Mouse (Mus musculus) left cerebral cortex, postnatal 14 days (tissue): ENCODE data around the gene Zfhx3. TPM values are rescaled to one million over a fixed set of nuclear protein-coding genes. Genes with fewer than 3 reads are reported as not detected.

Source experiments
- DNase-seq, 2 experiments: peaks; one replicate each; pipeline ENCODE4 v3.0.0; 2021 to 2022; ENCODE audit warnings: low spot score in 2 of 2, mixed read lengths in 1 of 2
- intact Hi-C: fragments of 180-260 bp; cut with DNase I; formaldehyde crosslinking; loops from one replicate; pipeline ENCODE4 v1.15.1; 2025
- total RNA-seq, 2 experiments: library from RNA; stranded (reverse); gene quantifications; 2 replicates each; pipeline ENCODE4 v1.2.3; 2021

Zfhx3 gene
- total RNA-seq, 2 experiments from 2014 or later, result 4.1 to 4.2 TPM

DNA sequence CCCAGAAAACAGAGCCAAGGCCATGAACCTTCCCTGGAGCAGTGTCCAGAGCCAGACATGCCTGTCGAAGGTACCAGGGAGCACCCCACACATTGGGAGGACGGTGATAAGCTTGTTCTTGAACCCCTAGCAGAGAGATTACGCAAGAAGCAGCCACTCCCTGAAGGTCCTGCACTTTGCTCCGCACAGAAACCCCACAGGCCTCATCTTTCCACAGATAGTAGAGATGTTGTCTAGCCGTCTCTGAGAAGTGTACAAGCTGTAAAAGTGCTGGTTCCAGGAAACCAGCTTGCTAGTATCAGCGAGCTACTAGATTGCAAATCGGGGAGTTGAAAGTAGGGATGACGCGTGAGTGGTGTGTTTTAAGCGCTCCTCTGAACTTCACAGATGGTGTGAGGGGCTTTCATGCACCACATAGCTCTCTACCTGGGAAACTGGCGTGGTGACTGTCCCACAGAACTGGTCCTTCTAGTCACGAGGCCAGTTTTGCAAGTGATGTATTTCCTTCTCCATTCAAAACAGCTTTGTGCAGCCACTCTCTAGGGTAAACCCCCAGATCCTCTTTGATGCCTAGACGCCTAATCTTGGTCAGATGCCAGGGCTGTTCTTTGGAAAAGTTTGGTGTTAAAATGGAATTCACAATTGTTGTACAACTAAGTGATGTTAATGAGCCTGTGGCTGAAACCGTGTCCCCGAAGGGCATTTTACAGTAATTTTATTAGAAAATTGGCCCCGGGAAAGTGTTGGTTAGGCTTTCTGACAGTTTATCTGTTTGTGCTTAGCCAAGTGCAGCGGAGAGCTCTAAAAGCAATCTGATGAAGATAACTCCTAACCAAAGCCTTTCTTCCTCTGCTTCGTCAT lies 993.6 kb downstream of the Zfhx3 start:
- intact Hi-C loops, result no loop called here
- no peak for DNase-seq

DNA sequence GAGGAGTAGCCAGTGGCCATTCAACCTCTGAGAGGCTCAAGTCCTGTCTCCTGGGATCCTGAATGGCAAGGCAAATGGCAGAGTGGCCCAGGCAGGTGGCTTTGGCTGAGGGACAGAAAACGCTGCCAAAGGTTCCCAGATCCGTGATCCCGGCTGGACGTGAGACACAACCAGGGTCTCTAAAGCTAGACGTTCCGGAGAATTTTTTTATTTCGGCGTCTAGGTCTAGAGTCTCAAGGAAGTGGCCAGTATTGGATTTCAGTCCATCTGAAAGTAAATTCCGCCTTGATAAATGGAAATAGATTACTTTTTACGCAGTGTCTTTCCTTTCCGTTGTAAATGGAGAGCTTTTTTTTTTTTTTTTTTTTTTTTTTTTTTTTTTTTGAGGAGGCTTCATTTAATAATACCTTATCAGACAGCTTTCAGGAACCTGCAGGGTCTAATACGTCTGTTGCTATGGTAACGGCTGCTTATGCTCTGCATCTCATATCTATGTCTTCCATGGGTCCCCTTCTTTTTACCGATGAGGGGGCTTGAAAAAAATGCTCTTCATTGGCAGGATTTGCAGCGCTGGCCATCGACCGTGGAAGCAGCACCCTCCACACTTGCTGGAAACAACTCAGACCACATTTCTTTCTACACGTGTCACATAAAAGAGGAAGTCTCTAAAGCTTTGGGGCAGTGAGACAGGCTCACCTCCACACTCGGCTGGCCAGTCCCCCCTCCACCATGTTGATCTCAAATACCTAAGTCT lies 994.4 kb downstream of the Zfhx3 start:
- no peak for DNase-seq
- intact Hi-C loops, result no loop called here

GRCm38 (mm10) chr8:108937904-108938455 lies 995.5 kb downstream of the Zfhx3 start:
- intact Hi-C loops, result no loop called here
- no peak for DNase-seq

- intact Hi-C loops, result no loop called here
- DNase-seq, result no peak
These were observed 1000.2 kb downstream of the Zfhx3 start for GRCm38 (mm10) chr8:108942686-108943085.

DNA sequence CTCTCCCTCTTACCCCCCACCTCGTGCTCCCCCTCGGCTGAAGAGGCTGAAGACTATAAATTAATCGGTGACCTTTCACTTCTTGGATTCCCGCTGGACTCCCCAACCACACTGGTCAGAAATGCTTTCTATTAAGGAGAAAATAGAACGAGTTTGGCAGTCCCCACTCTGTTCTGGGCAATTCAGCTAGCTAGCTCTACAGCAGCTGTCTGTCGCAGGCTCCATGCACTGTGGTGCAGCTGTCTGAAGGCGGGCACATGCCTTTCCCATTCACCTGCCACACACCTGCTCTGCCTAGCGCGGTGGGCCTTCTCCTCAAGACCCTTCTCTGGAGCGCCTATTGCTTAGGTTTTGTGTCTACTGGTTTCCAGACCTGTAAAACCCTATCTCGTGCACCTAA lies 1000.7 kb downstream of the Zfhx3 start:
- DNase-seq, result no peak
- intact Hi-C loops, result no loop called here

- intact Hi-C loops, result no loop called here
- DNase-seq, result no peak
These were observed 1001.9 kb downstream of the Zfhx3 start for GRCm38 (mm10) chr8:108944312-108944711.

DNA sequence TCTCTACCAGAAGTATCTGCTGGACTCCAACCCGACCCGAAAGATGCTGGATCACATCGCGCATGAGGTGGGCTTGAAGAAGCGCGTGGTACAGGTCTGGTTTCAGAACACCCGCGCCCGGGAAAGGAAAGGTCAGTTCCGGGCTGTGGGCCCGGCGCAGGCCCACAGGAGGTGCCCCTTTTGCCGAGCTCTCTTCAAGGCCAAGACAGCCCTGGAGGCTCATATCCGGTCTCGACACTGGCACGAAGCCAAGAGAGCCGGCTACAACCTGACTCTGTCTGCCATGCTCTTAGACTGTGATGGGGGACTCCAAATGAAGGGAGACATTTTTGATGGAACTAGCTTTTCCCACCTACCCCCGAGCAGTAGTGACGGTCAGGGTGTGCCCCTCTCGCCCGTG lies 1007.9 kb downstream of the Zfhx3 start:
- no peak for DNase-seq
- intact Hi-C loops, result no loop called here

DNA sequence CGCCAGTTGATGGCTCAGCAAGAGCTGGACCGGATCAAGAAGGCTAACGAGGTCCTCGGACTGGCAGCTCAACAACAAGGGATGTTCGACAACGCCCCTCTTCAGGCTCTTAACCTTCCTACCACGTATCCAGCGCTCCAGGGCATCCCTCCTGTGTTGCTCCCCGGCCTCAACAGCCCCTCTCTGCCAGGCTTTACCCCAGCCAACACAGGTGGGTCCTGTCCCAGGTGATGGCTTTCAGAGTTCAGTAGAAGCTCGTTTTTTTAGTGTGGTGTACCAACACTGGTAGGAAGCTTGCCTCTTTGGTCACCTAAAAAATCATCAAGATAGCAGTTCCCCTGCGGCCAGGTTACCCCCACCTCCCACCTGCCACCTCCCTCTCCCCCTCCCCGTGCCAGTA lies 1009.1 kb downstream of the Zfhx3 start:
- no peak for DNase-seq
- intact Hi-C loops, result no loop called here

DNA sequence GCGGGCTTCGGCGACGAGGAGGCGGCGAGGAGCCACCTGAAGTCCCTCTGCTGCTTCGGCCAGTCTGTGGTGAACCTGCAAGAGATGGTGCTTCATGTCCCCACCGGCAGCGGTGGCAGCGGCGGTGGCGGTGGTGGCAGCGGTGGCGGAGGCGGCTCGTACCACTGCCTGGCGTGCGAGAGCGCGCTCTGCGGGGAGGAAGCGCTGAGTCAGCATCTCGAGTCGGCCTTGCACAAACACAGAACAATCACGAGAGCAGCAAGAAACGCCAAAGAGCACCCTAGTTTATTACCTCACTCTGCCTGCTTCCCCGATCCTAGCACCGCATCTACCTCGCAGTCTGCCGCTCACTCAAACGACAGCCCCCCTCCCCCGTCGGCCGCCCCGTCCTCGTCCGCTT lies 1014.0 kb downstream of the Zfhx3 start:
- peak in 1 of 2 experiments; percentile 6 for DNase-seq

DNA sequence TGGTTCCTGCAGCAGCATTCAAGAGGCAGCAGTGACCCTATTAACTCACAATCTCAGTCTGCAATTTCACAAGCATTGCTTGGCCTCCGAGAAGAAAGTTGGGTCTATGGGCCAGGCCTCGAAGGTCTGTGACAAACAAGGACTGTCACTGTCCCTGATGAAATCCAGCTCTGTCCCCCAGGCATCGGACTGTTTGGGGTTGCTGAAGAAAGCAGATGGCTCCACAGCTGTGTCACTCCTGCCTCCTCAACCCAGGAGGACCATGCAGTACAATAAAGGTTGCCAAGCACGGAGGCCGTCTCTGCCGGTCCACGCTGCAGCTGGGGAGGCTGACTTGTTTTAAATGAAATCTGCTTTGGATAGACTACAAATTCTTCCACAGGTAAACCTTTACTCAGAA lies 1020.1 kb downstream of the Zfhx3 start:
- intact Hi-C loops, result no loop called here
- DNase-seq, result no peak

More for the DNA sequence above, 1014.0 kb downstream of the Zfhx3 start:
- intact Hi-C loops, result no loop called here

GRCm38 (mm10) chr8:108963181-108963580 lies 1020.7 kb downstream of the Zfhx3 start:
- DNase-seq, result no peak
- intact Hi-C loops, result no loop called here

DNA sequence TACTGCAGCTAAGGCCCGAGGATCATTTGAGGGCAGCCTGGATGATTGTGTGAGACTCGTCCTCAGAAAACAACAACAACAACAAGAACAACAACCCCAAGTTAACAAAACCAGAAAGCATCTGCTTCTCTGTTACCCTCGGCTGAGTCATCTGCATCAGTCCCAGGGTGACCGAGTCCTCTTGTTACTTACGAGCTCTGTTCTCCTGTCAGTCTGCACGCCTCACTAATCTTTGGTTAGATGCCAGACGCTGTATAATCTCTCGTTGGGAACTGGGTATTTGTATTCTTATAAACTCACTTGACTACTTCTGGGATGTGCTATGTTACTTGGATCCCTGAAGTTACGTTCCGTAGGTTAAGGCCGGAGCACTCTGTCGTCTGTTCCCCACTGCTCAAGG lies 1023.6 kb downstream of the Zfhx3 start:
- intact Hi-C loops, result no loop called here
- no peak for DNase-seq

DNA sequence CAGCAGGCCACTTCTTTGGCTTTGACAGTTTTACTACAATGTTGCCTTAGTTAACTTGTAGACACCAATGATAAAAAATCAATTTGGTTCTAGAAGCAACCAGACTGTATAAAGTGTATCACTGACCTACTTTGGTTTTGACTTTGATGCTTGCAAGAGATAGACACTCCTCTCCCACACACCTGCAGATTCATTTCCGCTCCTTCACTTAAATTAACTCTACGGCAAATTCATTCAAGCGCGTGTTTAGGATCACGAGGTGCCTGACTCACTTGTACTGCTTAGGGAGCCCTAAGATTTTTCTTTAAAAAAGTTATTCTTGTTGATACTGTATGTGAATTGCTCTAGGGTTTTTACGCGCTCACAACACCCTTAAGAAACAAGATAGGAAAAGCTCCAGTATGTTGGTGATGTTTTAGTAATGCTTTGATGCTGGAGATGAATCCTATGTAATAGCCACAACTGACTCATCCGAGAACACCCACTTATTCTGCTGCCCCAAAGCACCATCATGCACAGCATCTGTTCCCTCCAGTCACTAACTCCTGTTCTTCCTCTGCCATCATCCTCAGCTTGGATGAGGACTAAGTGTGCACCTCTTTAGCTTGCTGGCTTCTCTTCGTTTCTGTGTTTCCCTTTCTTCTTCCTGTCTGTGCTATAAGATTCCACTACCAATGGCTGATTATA lies 1031.3 kb downstream of the Zfhx3 start:
- intact Hi-C loops, result no loop called here
- peak; percentile 14 to 21 for DNase-seq

DNA sequence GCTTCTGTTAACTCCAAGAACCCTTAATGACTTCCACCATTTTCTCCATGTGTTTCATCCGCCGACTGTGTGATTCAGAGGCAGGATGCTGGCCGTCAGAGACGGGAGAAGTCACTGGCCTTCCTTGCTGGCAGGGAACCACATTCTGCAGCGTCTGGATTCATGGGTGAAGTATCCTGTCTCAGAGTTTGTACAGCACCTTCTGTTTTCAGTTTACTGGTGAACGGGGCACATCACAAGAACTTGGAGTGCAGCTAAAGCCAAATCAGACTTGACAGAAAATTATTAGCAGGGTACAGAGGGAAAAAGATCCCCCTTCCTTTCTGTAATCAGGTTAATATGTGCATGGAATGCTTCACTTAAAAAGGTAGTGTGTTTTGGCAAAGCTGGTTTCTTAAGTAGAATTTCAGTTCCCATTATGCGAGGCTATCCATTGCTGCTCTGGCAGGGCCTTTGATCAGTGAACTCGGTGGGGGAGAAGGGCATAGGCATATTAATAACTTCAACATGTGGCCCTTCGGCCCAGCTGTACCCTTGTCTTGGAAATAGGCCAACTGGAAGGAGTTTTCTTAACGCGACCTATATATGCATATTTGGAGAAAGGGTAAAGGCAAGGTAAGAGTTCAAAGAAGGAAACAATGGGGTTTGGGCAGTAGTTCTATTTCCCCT lies 1035.4 kb downstream of the Zfhx3 start:
- intact Hi-C loops, result no loop called here
- no peak for DNase-seq

GRCm38 (mm10) chr8:108978362-108978750 lies 1035.9 kb downstream of the Zfhx3 start:
- no peak for DNase-seq
- intact Hi-C loops, result no loop called here

DNA sequence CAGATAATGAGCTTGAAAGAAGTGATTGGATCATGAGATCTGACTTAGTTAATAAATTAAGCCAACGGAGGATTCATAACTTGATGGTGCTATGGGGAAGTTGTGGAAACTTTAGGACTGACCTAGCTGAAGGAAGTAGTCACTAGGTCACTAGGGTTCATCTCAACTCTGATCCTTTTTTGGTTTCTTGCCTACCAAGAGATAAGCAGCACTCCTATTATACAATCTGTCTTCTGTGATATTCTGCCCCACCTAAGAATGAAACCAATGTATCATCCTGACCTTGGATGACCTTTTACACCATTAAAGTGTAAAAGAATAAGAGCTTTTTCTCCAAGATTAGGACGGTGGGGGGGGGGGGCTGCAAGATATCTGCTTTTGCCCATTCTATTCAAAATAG lies 1042.5 kb downstream of the Zfhx3 start:
- DNase-seq, result no peak
- intact Hi-C loops, result no loop called here

DNA sequence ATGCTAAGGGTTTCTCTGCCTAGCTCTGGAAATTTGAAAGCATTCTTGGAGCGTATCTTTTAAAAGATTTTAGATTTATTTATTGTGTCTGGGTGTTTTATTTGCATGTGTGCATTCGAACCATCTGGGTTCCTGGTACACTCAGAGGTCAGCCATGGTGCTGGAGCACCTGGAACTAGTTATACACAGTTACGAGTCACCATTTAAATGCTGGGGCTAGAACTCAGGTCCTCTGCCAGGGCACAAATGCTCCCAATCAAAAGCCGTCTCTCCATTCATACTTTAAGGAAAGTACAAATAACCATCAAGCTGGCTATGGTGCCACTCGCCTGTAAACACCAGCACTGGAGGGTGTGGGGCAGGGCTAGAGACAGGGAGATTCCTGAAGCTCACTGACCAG lies 1047.4 kb downstream of the Zfhx3 start:
- intact Hi-C loops, result no loop called here
- DNase-seq, result no peak

DNA sequence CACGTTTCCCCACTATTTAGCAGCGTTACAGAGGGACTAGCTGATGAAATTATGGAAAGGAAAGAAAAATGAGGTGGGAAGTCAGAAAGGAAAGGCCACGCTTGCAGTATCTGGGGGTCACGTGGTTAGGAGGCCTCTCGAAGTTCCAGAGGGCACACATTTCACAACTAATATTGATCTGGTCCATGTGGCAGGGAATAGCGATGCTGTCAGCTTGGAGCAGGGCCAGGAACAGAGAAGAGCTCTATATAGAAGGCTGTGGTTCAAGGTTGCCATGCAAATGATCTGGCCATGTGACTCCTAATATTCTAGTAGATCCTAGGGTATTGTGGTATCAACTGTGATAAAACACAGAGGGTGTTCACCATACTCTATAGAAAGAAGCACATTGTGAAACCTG lies 1048.1 kb downstream of the Zfhx3 start:
- DNase-seq, result no peak

GRCm38 (mm10) chr8:108991395-108991794 lies 1049.0 kb downstream of the Zfhx3 start:
- no peak for DNase-seq
- intact Hi-C loops, result no loop called here

More for the DNA sequence above, 1048.1 kb downstream of the Zfhx3 start:
- intact Hi-C loops, result no loop called here
